Mouse (Mus musculus) kidney, embryonic 14.5 days (tissue): ENCODE measurements around the gene Sh3bgr. TPM values are rescaled to one million over a fixed set of nuclear protein-coding genes. Genes with fewer than 3 reads are reported as not detected.

Source experiments
- ATAC-seq: fragments of 200-750 bp; cut with Nextera tagmentation; 2 replicates; pipeline ENCODE4 v1.8.0; 2017; ENCODE audit warnings: moderate number of reproducible peaks, mild to moderate bottlenecking, moderate TSS enrichment, moderate library complexity; ENCODE audit not compliant: low FRiP score, low TSS enrichment
- H3K27ac ChIP-seq: fragments of 300-500 bp; sonication (generic); 2 replicates; pipeline ENCODE4 v1.5.1; 2014; ENCODE audit warnings: low read depth, mild to moderate bottlenecking, low read length, moderate library complexity, mixed read lengths
- H3K27me3 ChIP-seq: fragments of 300-500 bp; sonication (generic); 2 replicates; pipeline ENCODE4 v1.6.1; 2014; ENCODE audit warnings: mild to moderate bottlenecking, low read length; ENCODE audit not compliant: control insufficient read depth, insufficient read depth
- H3K36me3 ChIP-seq: fragments of 300-500 bp; sonication (generic); 2 replicates; pipeline ENCODE4 v1.6.1; 2014; ENCODE audit warnings: low read length, mixed read lengths; ENCODE audit not compliant: control insufficient read depth, insufficient read depth
- H3K4me1 ChIP-seq: fragments of 300-500 bp; sonication (generic); 2 replicates; pipeline ENCODE4 v1.6.1; 2014; ENCODE audit warnings: low read length, mixed read lengths; ENCODE audit not compliant: control insufficient read depth, insufficient read depth
- H3K4me2 ChIP-seq: fragments of 300-500 bp; sonication (generic); replicated peaks from 2 replicates; pipeline ENCODE4 v1.6.1; 2014; ENCODE audit warnings: low read depth, mild to moderate bottlenecking, low read length
- H3K4me3 ChIP-seq: fragments of 300-500 bp; sonication (generic); 2 replicates; pipeline ENCODE4 v1.5.1; 2014; ENCODE audit warnings: mild to moderate bottlenecking, low read length
- H3K9ac ChIP-seq: fragments of 300-500 bp; sonication (generic); 2 replicates; pipeline ENCODE4 v1.6.1; 2014; ENCODE audit warnings: low read depth, mild to moderate bottlenecking, low read length, moderate library complexity
- H3K9me3 ChIP-seq: fragments of 300-500 bp; sonication (generic); 2 replicates; pipeline ENCODE4 v1.6.1; 2016; ENCODE audit warnings: low read length; ENCODE audit not compliant: control insufficient read depth
- WGBS: fragments of 180-500 bp; shearing (Covaris S2); extraction: QIAGEN DNeasy Blood & Tissue Kit; methylation state at CpG from one replicate; pipeline ENCODE4 v1.1.7; 2014; 5-methylcytosine and 5-hydroxymethylcytosine counted together
- polyA plus RNA-seq: library from polyadenylated mRNA; unstranded; fragments of >200 nt; fragmentation: Nextera tagmentation; extraction: Ambion mirVana; gene quantifications from 2 replicates; pipeline ENCODE4 v1.2.1, GENCODE M21; 2014

The Sh3bgr gene
- polyA plus RNA-seq, 1 experiment from 2014 or later, result 3.4 TPM

- ATAC-seq, result no peak
- Histone ChIP-seq H3K9me3 (no peaks in the 10 kb centered on the region), H3K4me2 (no peak overlapping the region), H3K36me3 (no peaks in the 10 kb centered on the region), H3K27ac (no peak overlapping the region), H3K4me1 (no peaks in the 10 kb centered on the region), H3K9ac (no peak overlapping the region), H3K27me3 (no peaks in the 10 kb centered on the region), H3K4me3 (no peak overlapping the region)
- 77% methylated on average over 13 of the region's 13 CpGs for WGBS
Observed at GRCm38 (mm10) chr16:96228438-96228837, 28.2 kb downstream of the Sh3bgr start.

DNA sequence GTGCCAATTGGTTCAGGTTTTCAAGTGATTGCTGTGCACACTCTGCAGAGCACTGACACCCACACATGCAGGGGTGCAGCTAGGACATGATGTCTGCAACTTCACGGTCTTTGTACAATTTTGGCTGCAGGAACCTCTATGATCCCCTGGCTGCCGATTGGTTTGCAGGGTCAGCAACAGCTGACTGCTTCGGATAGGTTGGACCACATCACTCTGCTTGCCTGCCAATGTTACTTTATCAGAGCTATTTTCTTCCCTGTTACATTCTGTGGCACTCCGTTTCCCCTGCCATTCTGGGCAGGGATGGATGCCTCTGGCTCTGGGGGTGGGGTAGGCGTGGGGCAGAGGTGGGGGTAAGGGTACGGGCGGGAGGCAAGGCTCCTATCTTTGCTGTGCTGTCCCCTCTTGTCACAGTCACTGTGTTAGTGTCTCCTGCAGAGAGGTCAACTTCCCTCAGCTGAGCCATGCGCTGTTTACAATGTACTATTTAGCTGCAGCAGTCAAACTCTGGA is 28.9 kb downstream of the Sh3bgr start:
- Histone ChIP-seq H3K27ac (no peak overlapping the region), H3K4me1 (no peaks in the 10 kb centered on the region), H3K9ac (no peak overlapping the region), H3K36me3 (no peaks in the 10 kb centered on the region), H3K4me3 (no peak overlapping the region), H3K27me3 (no peaks in the 10 kb centered on the region), H3K4me2 (no peak overlapping the region), H3K9me3 (no peaks in the 10 kb centered on the region)
- 68% methylated on average over 8 of the region's 8 CpGs for WGBS
- ATAC-seq, result no peak

DNA sequence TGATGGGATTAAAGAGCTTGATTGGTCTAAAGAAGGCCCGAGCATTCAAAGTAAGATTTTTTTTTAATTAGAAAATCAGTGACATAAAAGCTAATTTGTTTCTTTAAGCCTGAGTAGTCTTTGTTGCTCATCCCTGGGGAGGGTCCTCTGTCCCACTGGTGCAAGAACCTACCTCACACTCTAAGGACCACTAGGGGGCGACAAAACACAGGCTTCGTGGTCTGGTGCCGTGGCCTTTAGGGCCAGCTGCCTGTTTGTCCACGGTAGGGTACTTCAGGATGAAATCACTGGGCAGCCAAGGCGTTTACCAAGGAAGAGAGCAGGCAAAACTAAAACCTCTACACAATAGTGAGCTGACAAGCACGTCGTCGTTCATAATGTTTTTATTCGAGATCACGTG is 30.2 kb downstream of the Sh3bgr start:
- 34% methylated on average over 11 of the region's 11 CpGs for whole genome bisulfite sequencing
- Histone ChIP-seq H3K36me3 (no peaks in the 10 kb centered on the region), H3K9me3 (no peaks in the 10 kb centered on the region), H3K4me2 (no peak overlapping the region), H3K4me3 (no peak overlapping the region), H3K27me3 (no peaks in the 10 kb centered on the region), H3K27ac (no peak overlapping the region), H3K9ac (no peak overlapping the region), H3K4me1 (no peaks in the 10 kb centered on the region)
- peak; percentile 81 for ATAC-seq

DNA sequence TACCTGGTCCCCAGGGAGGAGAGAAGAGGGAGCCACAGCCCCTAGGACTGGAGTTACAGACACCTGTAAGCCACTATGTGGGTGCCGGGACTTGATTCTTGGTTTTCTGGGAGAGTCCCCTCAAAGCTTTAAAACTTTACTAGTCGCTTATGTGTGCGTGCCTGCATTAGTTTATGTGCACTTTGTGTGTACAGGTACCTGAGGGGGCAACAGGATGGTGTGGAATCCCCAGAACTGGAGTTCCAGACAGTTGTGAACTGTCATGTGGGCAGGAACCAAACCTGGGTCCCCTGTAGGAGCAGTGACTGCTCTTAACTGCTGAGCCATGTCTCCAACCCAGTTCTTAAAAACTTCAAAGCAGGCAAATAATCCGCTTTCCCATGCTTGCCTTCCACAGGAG is 31.0 kb downstream of the Sh3bgr start:
- Histone ChIP-seq H3K4me1 (no peaks in the 10 kb centered on the region), H3K36me3 (no peaks in the 10 kb centered on the region), H3K27me3 (no peaks in the 10 kb centered on the region), H3K4me3 (no peak overlapping the region), H3K4me2 (no peak overlapping the region), H3K27ac (no peak overlapping the region), H3K9ac (no peak overlapping the region), H3K9me3 (no peaks in the 10 kb centered on the region)
- 97% methylated on average over 4 of the region's 4 CpGs for WGBS
- ATAC-seq, result no peak

GRCm38 (mm10) chr16:96231974-96232373 is 31.7 kb downstream of the Sh3bgr start:
- H3K4me3 ChIP-seq, result no peak overlapping the region
- WGBS, result 90% methylated on average over 8 of the region's 8 CpGs
- ATAC-seq, result no peak

DNA sequence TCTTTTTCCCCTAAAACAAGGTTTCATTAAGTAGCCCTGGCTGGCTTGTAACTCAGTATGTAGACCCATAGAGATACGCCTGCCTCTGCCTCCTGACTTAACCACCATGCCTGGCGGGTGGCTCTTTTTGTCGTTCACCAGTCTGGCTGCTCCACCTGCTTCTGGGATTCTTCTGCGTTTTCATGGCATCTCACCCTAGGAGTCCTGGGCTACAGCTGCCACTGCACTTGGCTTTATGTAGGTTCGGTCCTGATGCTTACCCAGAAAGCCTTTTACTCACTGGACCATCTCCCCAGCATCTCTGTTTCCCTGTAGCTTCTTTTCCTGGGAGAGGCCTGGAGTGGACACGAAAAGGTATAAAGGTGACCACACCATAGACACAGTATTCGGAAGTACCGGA is 33.7 kb downstream of the Sh3bgr start:
- Histone ChIP-seq H3K27ac (no peak overlapping the region), H3K9me3 (no peaks in the 10 kb centered on the region), H3K27me3 (no peaks in the 10 kb centered on the region), H3K4me3 (no peak overlapping the region), H3K4me2 (no peak overlapping the region), H3K9ac (no peak overlapping the region), H3K36me3 (no peaks in the 10 kb centered on the region), H3K4me1 (no peaks in the 10 kb centered on the region)
- ATAC-seq, result no peak
- 86% methylated on average over 8 of the region's 8 CpGs for WGBS

More at GRCm38 (mm10) chr16:96231974-96232373, 31.7 kb downstream of the Sh3bgr start:
- Histone ChIP-seq H3K36me3 (no peaks in the 10 kb centered on the region), H3K9me3 (no peaks in the 10 kb centered on the region), H3K9ac (no peak overlapping the region), H3K4me1 (no peaks in the 10 kb centered on the region), H3K4me2 (no peak overlapping the region), H3K27me3 (no peaks in the 10 kb centered on the region), H3K27ac (no peak overlapping the region)

DNA sequence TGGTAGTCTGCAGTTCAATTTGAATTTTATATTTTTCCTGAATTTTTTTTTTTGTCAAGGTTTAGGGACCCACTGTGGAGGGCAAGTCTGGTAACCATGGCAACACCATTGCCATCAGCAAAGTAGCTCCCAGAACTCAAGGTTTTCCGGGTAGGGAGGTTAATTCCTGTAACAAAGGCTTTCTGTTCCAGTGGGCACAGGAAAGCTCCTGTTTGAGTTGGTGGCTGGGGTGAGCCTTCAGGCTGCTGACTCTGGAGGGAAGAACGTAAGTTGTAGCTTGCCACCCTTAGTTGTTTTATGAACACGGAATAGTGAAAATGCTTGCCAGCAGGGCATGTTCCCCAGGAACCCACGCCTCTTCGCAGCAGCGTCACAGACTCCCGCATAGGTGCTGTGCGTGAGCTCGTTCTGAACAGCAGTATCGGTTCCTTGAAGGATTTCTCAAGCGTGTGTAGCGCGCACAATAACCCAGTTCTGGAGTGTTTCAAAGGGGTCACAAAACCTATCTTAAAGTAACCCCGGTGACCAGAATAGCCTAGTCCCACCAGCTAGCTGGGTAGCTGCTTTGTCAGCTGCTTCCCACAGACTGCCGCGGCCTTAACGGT is 35.2 kb downstream of the Sh3bgr start, which contains the start of gene B3galt5:
B3galt5 (plus strand) TSS at position 436 of the 605 bp plus-strand sequence.
- WGBS, result 76% methylated on average over 17 of the region's 17 CpGs
- no peaks in the 10 kb centered on the region for H3K36me3 ChIP-seq
- no peaks in the 10 kb centered on the region for H3K4me1 ChIP-seq
- no peak within 1 kb of the TSS for H3K9ac ChIP-seq
- no peak within 1 kb of the TSS for H3K4me2 ChIP-seq
- H3K4me3 ChIP-seq, result no peak within 1 kb of the TSS
- ATAC-seq, result no peak
- peak within 1 kb of the TSS; percentile 48; the same call in 1 of the 2 replicates for H3K27ac ChIP-seq
- H3K9me3 ChIP-seq, result no peaks in the 10 kb centered on the region
- H3K27me3 ChIP-seq, result no peaks in the 10 kb centered on the region

GRCm38 (mm10) chr16:96244496-96244895 is 44.2 kb downstream of the Sh3bgr start:
- Histone ChIP-seq H3K36me3 (no peaks in the 10 kb centered on the region), H3K4me1 (no peaks in the 10 kb centered on the region), H3K27ac (no peak overlapping the region), H3K4me3 (no peak overlapping the region), H3K9me3 (peaks cover 4% of the 10 kb centered on the region; the same call in 1 of the 2 replicates), H3K9ac (no peak overlapping the region), H3K4me2 (no peak overlapping the region), H3K27me3 (no peaks in the 10 kb centered on the region)
- 77% methylated on average over 6 of the region's 6 CpGs for WGBS
- ATAC-seq, result no peak

- H3K27me3 ChIP-seq, result no peaks in the 10 kb centered on the region
- H3K9me3 ChIP-seq, result peaks cover 4% of the 10 kb centered on the region; the same call in 1 of the 2 replicates
- H3K4me2 ChIP-seq, result no peak overlapping the region
- ATAC-seq, result no peak
- 89% methylated on average over 7 of the region's 7 CpGs for WGBS
- no peak overlapping the region for H3K27ac ChIP-seq
- no peak overlapping the region for H3K4me3 ChIP-seq
- no peaks in the 10 kb centered on the region for H3K36me3 ChIP-seq
- H3K9ac ChIP-seq, result no peak overlapping the region
- H3K4me1 ChIP-seq, result no peaks in the 10 kb centered on the region
Observed at GRCm38 (mm10) chr16:96249635-96250034, 49.4 kb downstream of the Sh3bgr start.
